In the genomic region with DNA sequence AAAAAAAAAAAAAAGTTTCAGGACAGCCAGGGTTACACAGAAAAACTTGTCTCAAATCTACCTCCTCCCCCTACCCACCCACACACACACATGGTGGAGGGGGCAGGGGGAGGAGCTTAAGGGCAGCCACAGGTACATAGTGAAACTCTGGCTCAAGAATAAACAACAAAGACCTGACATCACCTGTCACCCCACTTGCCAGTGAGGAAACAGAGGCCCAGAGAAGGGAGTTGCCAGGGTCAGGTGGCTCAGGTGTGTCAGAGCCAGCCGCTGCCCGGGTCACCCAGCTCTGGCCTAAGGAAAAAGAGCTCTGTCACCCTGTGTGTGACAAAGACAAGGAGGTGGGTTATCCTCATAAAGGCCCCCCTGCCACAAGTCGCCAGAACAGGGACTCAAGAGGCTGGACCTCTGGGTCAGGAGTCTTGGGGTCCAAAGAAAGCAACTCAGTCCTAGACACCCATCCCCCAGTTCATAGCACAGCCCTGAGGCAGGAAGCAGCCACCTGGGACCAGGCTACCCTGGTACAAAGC, we compare ENCODE assay signal across 8 mouse cellular contexts. TPM values are rescaled to one million over a fixed set of nuclear protein-coding genes. Genes with fewer than 3 reads are reported as not detected.
A peak's percentile ranks its signal among the peaks of the same experiment; 100 is the strongest.
DNase-seq lines count a peak whose midpoint lies in the region; ATAC-seq and TF ChIP-seq lines count a peak whose summit lies in the region.
"Had no signal": no experiment of that assay in that cellular context is flagged by ENCODE, and none has a peak within 500 bp of the region (broad histone marks: within the 10 kb centered on the region; RNA-seq: fewer than 3 reads in every experiment).

No protein-coding gene starts in this region.

- H3K4me2 ChIP-seq in kidney, embryonic 16.5 days (replicated peaks; ENCODE audit: low read depth, low read length): no peak overlapping the region

- no peaks in the 10 kb centered on the region for H3K36me3 ChIP-seq in kidney, embryonic 16.5 days (ENCODE audit: insufficient read depth, low read length)
- no peaks in the 10 kb centered on the region for H3K36me3 ChIP-seq in ES-E14 (ENCODE audit: control insufficient read depth, insufficient read depth, low read length, poor library complexity, severe bottlenecking)

- H3K27me3 ChIP-seq in kidney, embryonic 16.5 days (ENCODE audit: insufficient read depth, low read length): no peaks in the 10 kb centered on the region

- peaks cover 63% of the 10 kb centered on the region for H3K4me1 ChIP-seq in kidney, embryonic 16.5 days (ENCODE audit: insufficient read depth, low read length)
- peaks cover 8 to 44% of the 10 kb centered on the region in 2 experiments; a peak in 3 of 4 replicates for H3K4me1 ChIP-seq in ES-E14 (ENCODE audit: control insufficient read depth in 2 of 2, insufficient read depth in 2 of 2, low read length in 2 of 2, poor library complexity in 1 of 2)
- peaks cover 14% of the 10 kb centered on the region for H3K4me1 ChIP-seq in embryonic fibroblast, embryonic 13.5 days (ENCODE audit: control insufficient read depth, insufficient read depth, low read length)

- no peak for TF ChIP-seq CTCF in embryonic fibroblast, embryonic 13.5 days (IDR thresholded peaks at IDR 0.05; ENCODE audit: borderline replicate concordance, insufficient read depth, low read length)

- H3K4me3 ChIP-seq in kidney, embryonic 16.5 days (ENCODE audit: low read length): no peak overlapping the region
- no peak overlapping the region for H3K4me3 ChIP-seq in ES-E14 (ENCODE audit: insufficient read depth in 1 of 2, low read depth in 1 of 2, low read length in 2 of 2, poor library complexity in 1 of 2, severe bottlenecking in 1 of 2)
- H3K4me3 ChIP-seq in embryonic fibroblast, embryonic 13.5 days (ENCODE audit: insufficient read depth, low read length): no peak overlapping the region

- no peaks in the 10 kb centered on the region for H3K9me3 ChIP-seq in kidney, embryonic 16.5 days (ENCODE audit: low read length)
- H3K9me3 ChIP-seq in ES-E14 (ENCODE audit: control insufficient read depth, insufficient read depth, low read depth, low read length): no peaks in the 10 kb centered on the region

- intact Hi-C loops in left cerebral cortex, postnatal 14 days (cut with DNase I): no loop called here

- peak overlapping the region; percentile 92 for H3K27ac ChIP-seq in kidney, embryonic 16.5 days (ENCODE audit: low read length)
- peak overlapping the region; percentile 84 for H3K27ac ChIP-seq in ES-E14 (ENCODE audit: insufficient read depth, low read depth, low read length, poor library complexity, severe bottlenecking)
- peak overlapping the region; percentile 46 for H3K27ac ChIP-seq in embryonic fibroblast, embryonic 13.5 days (ENCODE audit: insufficient read depth, low read length)
- H3K27ac ChIP-seq: liver, embryonic 14.5 days had no signal

- ATAC-seq in kidney, embryonic 16.5 days (ENCODE audit: low FRiP score, low TSS enrichment): peak; percentile 13; the same call in 1 of the 2 replicates

- H3K9ac ChIP-seq in kidney, embryonic 16.5 days (replicated peaks; ENCODE audit: low read length): peak overlapping the region; percentile 38; the same call in 1 of the 2 replicates
- H3K9ac ChIP-seq in ES-E14 (ENCODE audit: insufficient read depth, low read depth, low read length, poor library complexity, severe bottlenecking): no peak overlapping the region; the same call in 1 of the 2 replicates
- H3K9ac ChIP-seq: liver, embryonic 14.5 days had no signal

- no peak for TF ChIP-seq POLR2A in embryonic fibroblast, embryonic 13.5 days (IDR thresholded peaks at IDR 0.05; ENCODE audit: low read depth, low read length)

- 49% methylated on average over 3 of the region's 3 CpGs for WGBS in kidney, embryonic 16.5 days

- in situ Hi-C loops in ES-E14 (cut with MboI; ENCODE audit: low sequenced_read_pairs in 2 of 2, unreplicated experiment in 2 of 2): no loop called here

- no peak for DNase-seq in kidney, adult 8-10 months
- no peak for DNase-seq in ES-E14 (ENCODE audit: low read depth, low spot score)
- DNase-seq in naive thymus-derived CD4-positive, alpha-beta T cell, adult 2 months (ENCODE audit: low read depth): peak; percentile 74
- DNase-seq in adrenal gland, adult 18-20 months (ENCODE audit: low spot score in 2 of 2): no peak
- DNase-seq in left cerebral cortex, postnatal 14 days (ENCODE audit: low spot score in 2 of 2): no peak

TF ChIP-seq in ES-E14, 5 proteins besides CTCF, POLR2A, EP300 and RAD21:
- no peak for TF ChIP-seq HCFC1 (IDR thresholded peaks at IDR 0.05; ENCODE audit: borderline replicate concordance, insufficient read depth, low read length)
- TF ChIP-seq CHD2 (IDR thresholded peaks at IDR 0.05; ENCODE audit: low read depth, low read length): no peak
- TF ChIP-seq ZC3H11A (IDR thresholded peaks at IDR 0.05; ENCODE audit: borderline replicate concordance, low read depth, low read length): no peak
- TF ChIP-seq MAFK (IDR thresholded peaks at IDR 0.05; ENCODE audit: insufficient read depth, low read depth, low read length): no peak
- TF ChIP-seq ZNF384 (IDR thresholded peaks at IDR 0.05; ENCODE audit: low read depth, low read length): no peak

RNA-seq across cellular contexts. Expression of gene Dnajb12, which starts 27.8 kb away (rescaled TPM):
- polyA plus RNA-seq in kidney, embryonic 16.5 days (2015; fragmentation: Nextera tagmentation; extraction: Ambion mirVana): 30.1 and 32.9 TPM in 2 replicates
- 38.2 and 47.8 TPM in 2 replicates for total RNA-seq in ES-E14 (2012; rRNA removed)
- 31.5 and 36.2 TPM in 2 replicates for polyA plus RNA-seq in embryonic fibroblast, embryonic 13.5 days (2011; ENCODE audit: insufficient read length, low read depth, missing spikeins)
- total RNA-seq in adrenal gland, adult 18-20 months (2021): 10 to 100 TPM; 43.8 to 55.0 TPM
- total RNA-seq in left cerebral cortex, postnatal 14 days (2021): 10 to 100 TPM; 46.3 to 50.6 TPM

RNA-seq across cellular contexts. Expression of gene Ddit4, which starts 44.5 kb away (rescaled TPM):
- 30.6 and 31.9 TPM in 2 replicates for polyA plus RNA-seq in kidney, embryonic 16.5 days (2015; fragmentation: Nextera tagmentation; extraction: Ambion mirVana)
- total RNA-seq in ES-E14 (2012; rRNA removed): 33.9 and 42.1 TPM in 2 replicates
- 150 and 156 TPM in 2 replicates for polyA plus RNA-seq in embryonic fibroblast, embryonic 13.5 days (2011; ENCODE audit: insufficient read length, low read depth, missing spikeins)
- total RNA-seq in adrenal gland, adult 18-20 months (2021): 10 to 100 TPM; 29.5 to 69.3 TPM
- 10 to 100 TPM; 52.5 to 76.3 TPM for total RNA-seq in left cerebral cortex, postnatal 14 days (2021)
